Mouse (Mus musculus) skeletal muscle tissue, postnatal 0 days (tissue): Measurements from ENCODE around the gene Fam172a. TPM values are rescaled to one million over a fixed set of nuclear protein-coding genes. Genes with fewer than 3 reads are reported as not detected.

ENCODE experiments used
- polyA plus RNA-seq: library from polyadenylated mRNA; unstranded; fragments of >200 nt; fragmentation: Nextera tagmentation; extraction: Ambion mirVana; gene quantifications from 2 replicates; pipeline ENCODE4 v1.2.1, GENCODE M21; 2015

The Fam172a gene
- polyA plus RNA-seq, result 13.3 and 17.2 TPM in 2 replicates

GRCm38 (mm10) chr13:77701733-77702132, at the start of gene Fam172a:
Gene Fam172a, plus strand, starts transcription at chr13:77702033.

GRCm38 (mm10) chr13:78024683-78025294, 323.0 kb downstream of the Fam172a start, which contains the start of gene Pou5f2:
Gene Pou5f2, plus strand, starts transcription at chr13:78024902.

GRCm38 (mm10) chr13:78199642-78200160, 497.9 kb downstream of the Fam172a start, which contains the start of gene Nr2f1:
Gene Nr2f1, minus strand, starts transcription at chr13:78199757.

